Mouse (Mus musculus) neural tube, embryonic 12.5 days (tissue): ENCODE measurements around the gene Olfr1024. TPM values are rescaled to one million over a fixed set of nuclear protein-coding genes. Genes with fewer than 3 reads are reported as not detected.

ENCODE experiments used
- ATAC-seq: fragments of 200-750 bp; cut with Nextera tagmentation; 2 replicates; pipeline ENCODE4 v1.8.0; 2017; ENCODE audit warnings: low read depth, mild to moderate bottlenecking, moderate TSS enrichment, moderate library complexity; ENCODE audit not compliant: low FRiP score
- H3K27ac ChIP-seq: fragments of 300-500 bp; sonication (generic); 2 replicates; pipeline ENCODE4 v1.5.1; 2016
- H3K27me3 ChIP-seq: fragments of 300-500 bp; sonication (generic); replicated peaks from 2 replicates; pipeline ENCODE4 v1.6.1; 2016; ENCODE audit warnings: mild to moderate bottlenecking
- H3K36me3 ChIP-seq: fragments of 300-500 bp; sonication (generic); 2 replicates; pipeline ENCODE4 v1.6.1; 2016; ENCODE audit warnings: mild to moderate bottlenecking
- H3K4me1 ChIP-seq: fragments of 300-500 bp; sonication (generic); 2 replicates; pipeline ENCODE4 v1.6.1; 2016
- H3K4me2 ChIP-seq: fragments of 300-500 bp; sonication (generic); replicated peaks from 2 replicates; pipeline ENCODE4 v1.6.1; 2016; ENCODE audit warnings: mild to moderate bottlenecking
- H3K4me3 ChIP-seq: fragments of 300-500 bp; sonication (generic); 2 replicates; pipeline ENCODE4 v1.5.1; 2016
- H3K9ac ChIP-seq: fragments of 300-500 bp; sonication (generic); 2 replicates; pipeline ENCODE4 v1.6.1; 2016; ENCODE audit warnings: mild to moderate bottlenecking
- H3K9me3 ChIP-seq: fragments of 300-500 bp; sonication (generic); 2 replicates; pipeline ENCODE4 v1.6.1; 2016; ENCODE audit warnings: mild to moderate bottlenecking
- WGBS: fragments of 180-500 bp; shearing (Covaris S2); methylation state at CpG from one replicate; pipeline ENCODE4 v1.1.7; 2016; 5-methylcytosine and 5-hydroxymethylcytosine counted together
- polyA plus RNA-seq: library from polyadenylated mRNA; unstranded; fragments of >200 nt; fragmentation: Nextera tagmentation; extraction: Ambion mirVana; gene quantifications from 2 replicates; pipeline ENCODE4 v1.2.1, GENCODE M21; 2016

Olfr1024 gene
- not detected in 2 replicates for polyA plus RNA-seq

DNA sequence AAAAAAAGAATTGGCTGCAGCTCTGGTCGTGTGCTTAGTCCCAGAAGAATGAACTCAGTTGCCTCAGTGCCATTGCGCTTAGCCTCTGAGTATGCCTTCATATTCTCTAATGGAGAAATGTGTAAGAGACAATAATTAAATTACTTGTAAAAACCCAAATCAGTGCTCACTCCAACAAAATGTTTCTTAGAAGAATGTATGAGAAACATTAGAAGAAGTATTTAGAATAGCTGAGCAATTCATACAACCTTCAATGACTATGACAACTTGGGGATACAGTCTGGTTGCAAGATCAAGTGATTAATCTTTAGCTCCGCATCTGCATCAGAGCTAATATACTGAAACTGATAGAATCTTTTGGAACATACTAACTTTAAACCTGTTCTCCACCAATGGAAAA is at the start of gene Olfr1024:
Olfr1024 (minus strand) TSS at position 101 of the 400 bp plus-strand sequence.
- Histone ChIP-seq H3K9ac (no peak within 1 kb of the TSS), H3K27ac (no peak within 1 kb of the TSS), H3K9me3 (no peaks in the 10 kb centered on the region), H3K4me2 (no peak within 1 kb of the TSS), H3K27me3 (no peaks in the 10 kb centered on the region), H3K36me3 (no peaks in the 10 kb centered on the region), H3K4me1 (no peaks in the 10 kb centered on the region), H3K4me3 (no peak within 1 kb of the TSS)
- 84% methylated on average over 3 of the region's 3 CpGs for WGBS
- ATAC-seq, result no peak

DNA sequence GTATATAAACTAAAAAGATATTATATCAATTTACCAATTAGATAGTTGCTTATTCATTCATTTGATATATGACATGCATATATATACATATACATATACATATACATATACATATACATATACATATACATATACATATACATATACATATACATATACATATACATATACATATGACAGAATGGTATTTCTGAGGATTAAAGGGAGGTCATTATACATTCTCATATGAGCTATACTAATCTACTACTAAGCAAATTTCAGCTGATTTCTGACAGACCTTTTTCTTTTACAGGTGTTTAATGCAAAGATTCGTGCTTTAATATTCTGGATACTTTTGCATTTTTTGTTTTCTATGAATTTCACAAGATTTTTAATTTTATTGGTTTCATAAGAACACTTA is 45.3 kb upstream of the Olfr1024 start, which contains the start of gene Olfr1028:
Olfr1028 (plus strand) TSS at position 301 of the 400 bp plus-strand sequence.
- Histone ChIP-seq H3K27ac (no peak within 1 kb of the TSS), H3K4me3 (no peak within 1 kb of the TSS), H3K4me1 (no peaks in the 10 kb centered on the region), H3K36me3 (no peaks in the 10 kb centered on the region), H3K9me3 (no peaks in the 10 kb centered on the region), H3K9ac (no peak within 1 kb of the TSS), H3K27me3 (no peaks in the 10 kb centered on the region), H3K4me2 (no peak within 1 kb of the TSS)
- ATAC-seq, result no peak
- 84% methylated on average over 1 of the region's 1 CpGs for WGBS

DNA sequence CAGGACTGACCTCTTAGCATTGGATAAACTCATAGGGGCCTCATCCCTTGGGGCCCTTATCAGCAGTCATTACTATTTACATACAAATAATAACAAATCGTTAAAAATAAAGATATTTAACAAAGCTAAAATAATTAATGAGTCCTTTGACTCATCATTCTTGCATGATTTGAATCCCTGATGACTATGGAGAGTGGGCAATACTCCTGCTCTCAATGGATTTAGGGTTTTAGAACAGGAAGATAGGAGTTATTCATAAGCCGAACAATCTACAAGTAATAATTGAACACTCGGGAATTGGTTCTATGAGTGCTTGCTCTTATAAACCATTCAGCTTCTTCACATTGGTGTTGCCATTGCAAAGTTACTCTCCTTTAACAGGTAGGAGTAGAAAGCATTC is 16.4 kb upstream of the Olfr1024 start, which contains the start of gene Olfr1026:
Olfr1026 (plus strand) TSS at position 301 of the 400 bp plus-strand sequence.
- H3K4me2 ChIP-seq, result no peak within 1 kb of the TSS
- H3K27me3 ChIP-seq, result no peaks in the 10 kb centered on the region
- H3K4me3 ChIP-seq, result no peak within 1 kb of the TSS
- H3K9me3 ChIP-seq, result no peaks in the 10 kb centered on the region
- H3K36me3 ChIP-seq, result no peaks in the 10 kb centered on the region
- H3K27ac ChIP-seq, result no peak within 1 kb of the TSS
- ATAC-seq, result no peak
- no peaks in the 10 kb centered on the region for H3K4me1 ChIP-seq
- WGBS, result 85% methylated on average over 3 of the region's 3 CpGs
- H3K9ac ChIP-seq, result no peak within 1 kb of the TSS

GRCm38 (mm10) chr2:85914893-85915292 is 10.0 kb upstream of the Olfr1024 start, which contains the start of gene Olfr1025-ps1:
Gene Olfr1025-ps1, plus strand, starts transcription at chr2:85915193.
- Histone ChIP-seq H3K9ac (no peak within 1 kb of the TSS), H3K36me3 (no peaks in the 10 kb centered on the region), H3K9me3 (no peaks in the 10 kb centered on the region), H3K27ac (no peak within 1 kb of the TSS), H3K27me3 (no peaks in the 10 kb centered on the region), H3K4me2 (no peak within 1 kb of the TSS), H3K4me1 (no peaks in the 10 kb centered on the region), H3K4me3 (no peak within 1 kb of the TSS)
- ATAC-seq, result no peak
- WGBS, result 59% methylated on average over 1 of the region's 1 CpGs

- Histone ChIP-seq H3K36me3 (no peaks in the 10 kb centered on the region), H3K4me2 (no peak overlapping the region), H3K9ac (no peak overlapping the region), H3K4me3 (no peak overlapping the region), H3K27ac (no peak overlapping the region), H3K4me1 (no peaks in the 10 kb centered on the region), H3K9me3 (no peaks in the 10 kb centered on the region), H3K27me3 (no peaks in the 10 kb centered on the region)
- no peak for ATAC-seq
These were observed 8.3 kb upstream of the Olfr1024 start for GRCm38 (mm10) chr2:85913197-85913596.

DNA sequence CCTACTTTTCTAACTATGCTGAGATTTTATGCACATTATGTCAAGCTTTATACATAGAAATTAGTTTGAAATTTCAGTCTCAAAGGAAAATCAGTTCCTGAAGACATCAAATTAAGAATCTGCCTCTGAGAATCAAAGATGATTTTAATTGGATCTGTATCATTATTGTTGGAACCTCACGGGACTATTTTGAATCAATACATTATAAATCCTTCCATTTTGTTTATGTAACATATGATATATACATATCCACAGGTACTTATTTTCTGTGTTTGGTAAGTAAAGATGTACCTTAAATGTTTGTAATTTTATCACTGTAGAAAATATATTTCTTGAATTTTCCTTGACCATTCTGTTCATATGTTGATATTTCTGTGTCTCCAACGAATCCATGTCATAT is 19.5 kb downstream of the Olfr1024 start, which contains the start of gene Olfr1023:
Olfr1023 (plus strand) TSS at position 301 of the 400 bp plus-strand sequence.
- Histone ChIP-seq H3K36me3 (no peaks in the 10 kb centered on the region), H3K27me3 (no peaks in the 10 kb centered on the region), H3K4me3 (no peak within 1 kb of the TSS), H3K4me1 (no peaks in the 10 kb centered on the region), H3K9me3 (no peaks in the 10 kb centered on the region), H3K4me2 (no peak within 1 kb of the TSS), H3K9ac (no peak within 1 kb of the TSS), H3K27ac (no peak within 1 kb of the TSS)
- ATAC-seq, result no peak
- WGBS, result 80% methylated on average over 2 of the region's 2 CpGs

DNA sequence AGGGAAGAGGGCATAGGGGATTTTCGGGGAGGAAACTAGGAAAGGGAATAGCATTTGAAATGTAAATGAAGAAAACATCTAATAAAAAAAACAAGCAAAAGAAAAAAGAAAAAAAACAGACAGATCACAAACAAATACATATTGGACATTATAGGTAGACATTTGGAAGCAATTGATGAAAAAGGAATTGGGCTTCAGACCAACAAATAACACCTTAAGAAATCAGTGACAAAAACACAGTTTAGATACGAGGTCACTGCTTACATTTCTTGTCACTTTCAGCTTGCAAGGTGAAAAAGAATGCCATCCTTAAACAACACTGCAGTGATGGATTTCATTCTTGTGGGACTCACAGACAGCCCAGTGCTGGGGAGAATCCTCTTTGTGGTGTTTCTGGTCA is 36.6 kb downstream of the Olfr1024 start, which contains the start of gene Olfr1022:
Olfr1022 (plus strand) TSS at position 301 of the 400 bp plus-strand sequence.
- Histone ChIP-seq H3K36me3 (no peaks in the 10 kb centered on the region), H3K27ac (no peak within 1 kb of the TSS), H3K4me1 (no peaks in the 10 kb centered on the region), H3K4me3 (no peak within 1 kb of the TSS), H3K9ac (no peak within 1 kb of the TSS), H3K4me2 (no peak within 1 kb of the TSS), H3K27me3 (no peaks in the 10 kb centered on the region), H3K9me3 (no peaks in the 10 kb centered on the region)
- 59% methylated on average over 2 of the region's 2 CpGs for whole genome bisulfite sequencing
- ATAC-seq, result no peak

Other genes with a start within 250 kb of the Olfr1024 start
- gene Olfr154, start 240.6 kb downstream of the Olfr1024 start, polyA plus RNA-seq, result not detected in 2 replicates
- gene Olfr1006, start 226.3 kb downstream of the Olfr1024 start, polyA plus RNA-seq, result not detected in 2 replicates
- not detected in 2 replicates for gene Olfr1008, start 215.6 kb downstream of the Olfr1024 start, polyA plus RNA-seq
- not detected in 2 replicates for gene Olfr1009, start 189.6 kb downstream of the Olfr1024 start, polyA plus RNA-seq
- gene Olfr1012, start 142.3 kb downstream of the Olfr1024 start, polyA plus RNA-seq, result not detected in 2 replicates
- gene Olfr1013, start 138.0 kb downstream of the Olfr1024 start, polyA plus RNA-seq, result not detected in 2 replicates
- not detected in 2 replicates for gene Olfr1014, start 132.3 kb downstream of the Olfr1024 start, polyA plus RNA-seq
- not detected in 2 replicates for gene Olfr1015, start 123.0 kb downstream of the Olfr1024 start, polyA plus RNA-seq
- gene Olfr1016, start 102.5 kb downstream of the Olfr1024 start, polyA plus RNA-seq, result not detected in 2 replicates
- gene Olfr1018, start 86.6 kb downstream of the Olfr1024 start, polyA plus RNA-seq, result not detected in 2 replicates
- gene Olfr1019, start 59.6 kb downstream of the Olfr1024 start, polyA plus RNA-seq, result not detected in 2 replicates
- not detected in 2 replicates for gene Olfr1020, start 58.0 kb downstream of the Olfr1024 start, polyA plus RNA-seq
- not detected in 2 replicates for gene Olfr1022, start 36.5 kb downstream of the Olfr1024 start, polyA plus RNA-seq
- not detected in 2 replicates for gene Olfr1023, start 19.4 kb downstream of the Olfr1024 start, polyA plus RNA-seq
- gene Olfr1025-ps1, start 10.1 kb upstream of the Olfr1024 start, polyA plus RNA-seq, result not detected in 2 replicates
- gene Olfr1026, start 16.5 kb upstream of the Olfr1024 start, polyA plus RNA-seq, result not detected in 2 replicates
- not detected in 2 replicates for gene Olfr1028, start 45.4 kb upstream of the Olfr1024 start, polyA plus RNA-seq
- gene Olfr1029, start 68.8 kb upstream of the Olfr1024 start, polyA plus RNA-seq, result not detected in 2 replicates
- not detected in 2 replicates for gene Olfr1030, start 74.2 kb upstream of the Olfr1024 start, polyA plus RNA-seq
- not detected in 2 replicates for gene Olfr1031, start 85.3 kb upstream of the Olfr1024 start, polyA plus RNA-seq
- not detected in 2 replicates for gene Olfr1032, start 100.5 kb upstream of the Olfr1024 start, polyA plus RNA-seq
- not detected in 2 replicates for gene Olfr1033, start 115.6 kb upstream of the Olfr1024 start, polyA plus RNA-seq
- not detected in 2 replicates for gene Olfr1034, start 140.8 kb upstream of the Olfr1024 start, polyA plus RNA-seq
- not detected in 2 replicates for gene Olfr1036, start 168.9 kb upstream of the Olfr1024 start, polyA plus RNA-seq
- gene Olfr1037, start 182.3 kb upstream of the Olfr1024 start, polyA plus RNA-seq, result not detected in 2 replicates
- gene Olfr1039, start 230.9 kb upstream of the Olfr1024 start, polyA plus RNA-seq, result not detected in 2 replicates
- gene Olfr1040, start 241.7 kb upstream of the Olfr1024 start, polyA plus RNA-seq, result not detected in 2 replicates